Mouse (Mus musculus) B cell, adult (primary cell): Measurements from ENCODE around the gene Mxi1. TPM values are rescaled to one million over a fixed set of nuclear protein-coding genes. Genes with fewer than 3 reads are reported as not detected.

Experiments used
- total RNA-seq: library from RNA; stranded (reverse); gene quantifications from 4 replicates; pipeline ENCODE4 v1.2.4, GENCODE M21; 2023; ENCODE audit not compliant: inconsistent age

Gene Mxi1
- 11.5 to 14.4 TPM (median 12.7 TPM) in 4 replicates for total RNA-seq

DNA sequence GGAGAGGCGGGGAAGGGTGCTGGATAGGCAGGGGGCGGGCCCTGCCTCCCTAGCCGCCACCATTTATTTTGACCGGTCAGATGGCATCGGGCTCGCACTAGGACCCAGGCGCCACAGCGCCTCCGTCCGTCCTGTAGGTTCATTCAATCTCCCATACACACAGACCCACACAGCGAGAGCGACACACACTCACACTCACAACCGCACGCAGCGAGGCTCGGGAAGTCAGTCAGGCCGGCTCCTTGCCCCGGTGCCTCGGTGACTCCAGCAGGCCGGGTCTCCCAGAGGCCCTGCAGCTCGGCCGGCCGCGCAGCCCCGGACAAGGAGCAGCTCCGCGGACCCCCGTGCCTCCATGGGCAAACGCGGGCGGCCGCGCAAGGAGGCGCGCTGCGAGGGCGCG lies at the start of gene Mxi1:
Gene Mxi1, plus strand, starts transcription at position 171 of the 400 bp plus-strand sequence.

DNA sequence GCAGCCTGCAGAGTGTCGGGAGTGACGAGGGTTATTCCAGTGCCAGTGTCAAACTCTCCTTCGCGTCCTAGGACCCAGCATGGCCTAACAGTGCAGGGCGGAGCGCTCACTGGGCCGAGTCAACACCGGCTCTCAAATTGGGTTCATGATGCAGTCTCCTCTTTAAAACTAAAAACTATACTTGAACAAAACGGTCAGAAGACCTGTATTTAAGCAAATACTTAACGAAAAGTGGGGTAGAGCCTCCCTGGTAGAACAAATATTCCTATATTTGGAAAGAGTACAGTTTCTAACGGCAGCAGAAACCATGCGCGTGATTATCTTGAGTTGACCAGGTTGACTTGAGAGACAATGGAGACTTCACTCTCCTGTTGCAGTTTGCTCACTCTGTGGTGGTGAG lies 61.3 kb downstream of the Mxi1 start, which contains the start of gene Gm10197:
Gene Gm10197, minus strand, starts transcription at position 101 of the 400 bp plus-strand sequence.

DNA sequence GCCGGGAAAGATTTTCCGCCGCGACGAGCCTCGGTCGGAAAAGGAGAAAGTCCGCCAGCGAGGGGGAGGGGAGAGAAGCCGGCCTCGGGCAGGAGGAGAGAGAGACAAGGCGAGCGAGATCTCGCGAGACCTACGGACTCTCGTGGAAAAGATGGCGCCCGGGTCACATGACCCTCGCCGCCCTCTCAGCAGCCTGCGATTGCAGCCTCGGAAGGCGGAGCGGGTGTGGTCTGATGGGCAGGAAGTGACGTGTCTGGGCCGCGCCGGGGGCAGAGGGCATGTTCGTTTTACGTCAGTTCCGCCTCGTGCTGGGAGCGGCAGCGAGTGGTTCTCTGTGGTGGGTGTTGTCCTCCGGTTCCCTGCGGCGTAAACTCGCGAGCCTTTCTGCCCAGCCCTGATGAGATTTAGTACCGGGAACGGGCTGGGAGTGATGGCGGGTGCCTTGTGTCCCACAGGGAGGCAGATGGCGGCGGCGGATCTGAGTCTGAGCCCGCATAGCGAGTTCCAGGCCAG lies 80.2 kb downstream of the Mxi1 start, which contains the start of gene Smndc1:
Gene Smndc1, minus strand, starts transcription at position 84 of the 513 bp plus-strand sequence.

Other genes starting within 250 kb of the Mxi1 start
- 242 to 304 TPM (median 294 TPM) in 4 replicates for gene Add3, start 170.1 kb upstream of the Mxi1 start, total RNA-seq
- gene Gm10197, start 61.2 kb downstream of the Mxi1 start, total RNA-seq = not detected in 4 replicates
- 107 to 118 TPM (median 110 TPM) in 4 replicates for gene Smndc1, start 80.1 kb downstream of the Mxi1 start, total RNA-seq
- gene Dusp5, start 218.6 kb downstream of the Mxi1 start, total RNA-seq = 80.5 to 94.4 TPM (median 89.0 TPM) in 4 replicates